Mouse (Mus musculus) c-Kit-negative CD71-positive TER-119-positive erythroid progenitor cells, embryonic 14.5 days (primary cell): ENCODE results near the gene Slc5a11.

ENCODE experiments used
- DNase-seq: peaks from one replicate; pipeline ENCODE4 v3.0.0-alpha.2; 2013; ENCODE audit warnings: low read depth, low spot score

The Slc5a11 gene

GRCm38 (mm10) chr7:123283826-123284225 is 69.2 kb downstream of the Slc5a11 start:
- DNase-seq, result no peak

GRCm38 (mm10) chr7:123285896-123286295 is 71.3 kb downstream of the Slc5a11 start:
- DNase-seq, result no peak

GRCm38 (mm10) chr7:123287903-123288302 is 73.3 kb downstream of the Slc5a11 start:
- no peak for DNase-seq

GRCm38 (mm10) chr7:123289176-123289575 is 74.6 kb downstream of the Slc5a11 start:
- no peak for DNase-seq

- DNase-seq, result no peak
These were observed 77.4 kb downstream of the Slc5a11 start for GRCm38 (mm10) chr7:123291942-123292341.

GRCm38 (mm10) chr7:123293898-123294297 is 79.3 kb downstream of the Slc5a11 start:
- DNase-seq, result no peak

GRCm38 (mm10) chr7:123295423-123295822 is 80.8 kb downstream of the Slc5a11 start:
- no peak for DNase-seq

- no peak for DNase-seq
These were observed 81.5 kb downstream of the Slc5a11 start for GRCm38 (mm10) chr7:123296097-123296496.

GRCm38 (mm10) chr7:123298225-123298624 is 83.6 kb downstream of the Slc5a11 start:
- DNase-seq, result no peak

- no peak for DNase-seq
These were observed 85.7 kb downstream of the Slc5a11 start for GRCm38 (mm10) chr7:123300258-123300657.

GRCm38 (mm10) chr7:123305397-123305796 is 90.8 kb downstream of the Slc5a11 start:
- DNase-seq, result no peak

- no peak for DNase-seq
These were observed 92.7 kb downstream of the Slc5a11 start for GRCm38 (mm10) chr7:123307236-123307635.

- no peak for DNase-seq
These were observed 93.4 kb downstream of the Slc5a11 start for GRCm38 (mm10) chr7:123307887-123308558.

GRCm38 (mm10) chr7:123311836-123312235 is 97.3 kb downstream of the Slc5a11 start:
- no peak for DNase-seq

GRCm38 (mm10) chr7:123312738-123313137 is 98.2 kb downstream of the Slc5a11 start:
- DNase-seq, result no peak

- DNase-seq, result no peak
These were observed 108.0 kb downstream of the Slc5a11 start for GRCm38 (mm10) chr7:123322452-123323121.
